Mouse (Mus musculus) heart, embryonic 16.5 days (tissue): ENCODE measurements at regions not wholly inside any gene's neighbourhood (a gene's known extent, or its start where the extent isn't known, plus 50 kb on each side); places are given as distances from the start of the nearest gene placed in this dataset.

Experiments used
- ATAC-seq: fragments of 200-750 bp; cut with Nextera tagmentation; replicated peaks from 2 replicates; pipeline ENCODE4 v1.8.0; 2017; ENCODE audit warnings: moderate number of reproducible peaks; ENCODE audit not compliant: insufficient read depth, low FRiP score; ENCODE audit errors: extremely low read depth
- H3K27ac ChIP-seq: fragments of 300-500 bp; sonication (generic); 2 replicates; pipeline ENCODE4 v1.5.1; 2014; ENCODE audit warnings: mild to moderate bottlenecking, low read length, control low read depth, moderate library complexity
- H3K27me3 ChIP-seq: fragments of 300-500 bp; sonication (generic); 2 replicates; pipeline ENCODE4 v1.6.1; 2014; ENCODE audit warnings: low read length, mixed read lengths; ENCODE audit not compliant: control insufficient read depth, insufficient read depth
- H3K36me3 ChIP-seq: fragments of 300-500 bp; sonication (generic); 2 replicates; pipeline ENCODE4 v1.6.1; 2014; ENCODE audit not compliant: control insufficient read depth, insufficient read depth
- H3K4me1 ChIP-seq: fragments of 300-500 bp; sonication (generic); 2 replicates; pipeline ENCODE4 v1.6.1; 2014; ENCODE audit warnings: low read length, mixed read lengths; ENCODE audit not compliant: control insufficient read depth, insufficient read depth
- H3K4me2 ChIP-seq: fragments of 300-500 bp; sonication (generic); 2 replicates; pipeline ENCODE4 v1.6.1; 2014; ENCODE audit warnings: low read depth, mild to moderate bottlenecking, control low read depth, low read length
- H3K4me3 ChIP-seq: fragments of 300-500 bp; sonication (generic); 2 replicates; pipeline ENCODE4 v1.5.1; 2014; ENCODE audit warnings: mild to moderate bottlenecking, control low read depth, low read length
- H3K9ac ChIP-seq: fragments of 300-500 bp; sonication (generic); 2 replicates; pipeline ENCODE4 v1.6.1; 2014; ENCODE audit warnings: low read length, control low read depth
- H3K9me3 ChIP-seq: fragments of 300-500 bp; sonication (generic); replicated peaks from 2 replicates; pipeline ENCODE4 v1.6.1; 2016; ENCODE audit warnings: low read length; ENCODE audit not compliant: control insufficient read depth
- WGBS: fragments of 180-500 bp; shearing (Covaris S2); extraction: QIAGEN DNeasy Blood & Tissue Kit; methylation state at CpG from one replicate; pipeline ENCODE4 v1.1.7; 2014; 5-methylcytosine and 5-hydroxymethylcytosine counted together

GRCm38 (mm10) chr3:7992322-7992721 lies 1372.1 kb upstream of the 1700008P02Rik start:
- Histone ChIP-seq H3K4me2 (no peak overlapping the region), H3K9me3 (no peaks in the 10 kb centered on the region), H3K27me3 (no peaks in the 10 kb centered on the region), H3K4me1 (no peaks in the 10 kb centered on the region), H3K9ac (no peak overlapping the region), H3K4me3 (no peak overlapping the region), H3K36me3 (no peaks in the 10 kb centered on the region), H3K27ac (no peak overlapping the region)
- 93% methylated on average over 2 of the region's 2 CpGs for WGBS
- no peak for ATAC-seq

GRCm38 (mm10) chr3:7973287-7973686 lies 1353.0 kb upstream of the 1700008P02Rik start:
- no peak overlapping the region for H3K9ac ChIP-seq
- ATAC-seq, result no peak
- H3K9me3 ChIP-seq, result no peaks in the 10 kb centered on the region
- H3K4me3 ChIP-seq, result no peak overlapping the region
- no peaks in the 10 kb centered on the region for H3K4me1 ChIP-seq
- H3K4me2 ChIP-seq, result no peak overlapping the region
- 41% methylated on average over 3 of the region's 3 CpGs for WGBS
- H3K27ac ChIP-seq, result no peak overlapping the region
- H3K36me3 ChIP-seq, result no peaks in the 10 kb centered on the region
- no peaks in the 10 kb centered on the region for H3K27me3 ChIP-seq

GRCm38 (mm10) chr3:7953911-7954310 lies 1333.7 kb upstream of the 1700008P02Rik start:
- Histone ChIP-seq H3K4me3 (no peak overlapping the region), H3K9me3 (no peaks in the 10 kb centered on the region), H3K4me2 (no peak overlapping the region), H3K9ac (no peak overlapping the region), H3K27ac (no peak overlapping the region), H3K27me3 (no peaks in the 10 kb centered on the region), H3K4me1 (no peaks in the 10 kb centered on the region), H3K36me3 (no peaks in the 10 kb centered on the region)
- no peak for ATAC-seq
- 49% methylated on average over 1 of the region's 1 CpGs for WGBS

GRCm38 (mm10) chr3:7943646-7944381 lies 1323.6 kb upstream of the 1700008P02Rik start:
- no peaks in the 10 kb centered on the region for H3K36me3 ChIP-seq
- no peak overlapping the region for H3K27ac ChIP-seq
- H3K9ac ChIP-seq, result no peak overlapping the region
- H3K4me2 ChIP-seq, result no peak overlapping the region
- 61% methylated on average over 8 of the region's 8 CpGs for WGBS
- no peak overlapping the region for H3K4me3 ChIP-seq
- H3K4me1 ChIP-seq, result no peaks in the 10 kb centered on the region
- no peaks in the 10 kb centered on the region for H3K27me3 ChIP-seq
- no peak for ATAC-seq
- no peaks in the 10 kb centered on the region for H3K9me3 ChIP-seq
